Mouse (Mus musculus) E14TG2a.4 (cell line): Measurements from ENCODE around the gene Dnajb3.

Experiments used
- CTCF ChIP-seq: conservative IDR thresholded peaks from 2 replicates; pipeline ENCODE4 v1.5.1; 2014; ENCODE audit warnings: low read length
- NANOG ChIP-seq: IDR thresholded peaks from 2 replicates; pipeline ENCODE4 v1.6.1; 2014; ENCODE audit warnings: borderline replicate concordance, low read length, mixed read lengths

GRCm38 (mm10) chr1:88215466-88216380, 10.1 kb upstream of the Dnajb3 start:
- TF ChIP-seq CTCF: no peak
- no peak for TF ChIP-seq NANOG
